Mouse (Mus musculus) kidney, postnatal 25 days (tissue): ENCODE results near the gene Arrdc5.
A peak's percentile ranks its signal among the peaks of the same experiment; 100 is the strongest.

ENCODE experiments used
- DNase-seq, 2 experiments: peaks; one replicate each; pipeline ENCODE4 v3.0.0; 2021; ENCODE audit warnings: mixed read lengths in 2 of 2

Gene Arrdc5

GRCm38 (mm10) chr17:56254695-56255094 lies 45.4 kb downstream of the Arrdc5 start:
- no peak for DNase-seq

DNA sequence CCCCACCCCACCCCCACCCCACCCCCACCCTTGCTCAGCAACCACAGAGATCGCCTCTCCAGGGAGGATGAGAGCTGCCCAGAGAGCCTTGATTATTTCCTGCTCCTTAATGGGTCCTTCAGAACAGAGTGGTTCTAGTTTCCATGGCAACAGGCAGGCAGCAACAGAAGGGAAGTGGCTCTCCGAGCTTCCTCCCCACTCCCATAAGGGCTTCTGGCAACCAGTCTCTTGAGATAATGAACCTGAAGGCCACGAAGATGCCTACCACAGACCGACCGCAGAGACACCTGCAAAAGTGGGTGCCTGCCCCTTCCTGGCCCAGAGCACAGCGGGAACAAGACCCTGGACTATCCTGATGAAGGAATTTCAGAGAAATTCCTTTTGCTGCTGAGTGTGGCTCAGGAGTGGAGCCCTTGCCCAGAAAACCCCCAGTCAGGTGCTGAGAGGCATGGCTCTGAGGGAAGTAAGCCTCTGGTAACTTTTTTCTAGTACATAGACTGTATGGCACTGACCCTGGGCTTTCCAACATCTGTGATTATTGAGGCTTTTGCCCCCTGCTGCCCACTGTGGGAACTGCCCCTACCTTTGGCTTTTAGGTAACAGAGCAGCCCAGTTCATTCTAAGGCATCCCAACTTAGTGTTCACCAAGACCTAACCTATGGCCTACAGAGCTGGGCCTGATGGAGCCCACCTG lies 48.8 kb downstream of the Arrdc5 start:
- DNase-seq, result peak; percentile 72 to 87

- no peak for DNase-seq
Measured at GRCm38 (mm10) chr17:56245608-56246007, 54.5 kb downstream of the Arrdc5 start.
